Mouse (Mus musculus) bone marrow, adult 2 months (tissue): Measurements from ENCODE around the gene Cops9. TPM values are rescaled to one million over a fixed set of nuclear protein-coding genes. Genes with fewer than 3 reads are reported as not detected.

ENCODE experiments used
- H3K27ac ChIP-seq: fragments of 200-500 bp; 2 replicates; pipeline ENCODE4 v1.5.1; 2012; ENCODE audit warnings: low read depth, mild to moderate bottlenecking, control low read depth, inconsistent platforms, low read length; ENCODE audit not compliant: control insufficient read depth, poor library complexity, insufficient read depth
- H3K4me1 ChIP-seq: fragments of 200-500 bp; 2 replicates; pipeline ENCODE4 v1.6.1; 2011; ENCODE audit warnings: low read length; ENCODE audit not compliant: control insufficient read depth, insufficient read depth
- H3K4me3 ChIP-seq: fragments of 200-500 bp; replicated peaks from 2 replicates; pipeline ENCODE3; 2011; ENCODE audit warnings: mild to moderate bottlenecking, low read depth, low read length, control low read depth; ENCODE audit not compliant: control insufficient read depth
- CTCF ChIP-seq: fragments of 200-500 bp; IDR thresholded peaks from 2 replicates; pipeline ENCODE4 v1.5.1; 2011; ENCODE audit warnings: low read length, control low read depth; ENCODE audit not compliant: control insufficient read depth, insufficient read depth
- POLR2A ChIP-seq: fragments of 200-500 bp; IDR thresholded peaks from 2 replicates; pipeline ENCODE4 v1.6.1; 2011; ENCODE audit warnings: low read depth, mild to moderate bottlenecking, control low read depth, low read length, borderline replicate concordance; ENCODE audit not compliant: control insufficient read depth
- WGBS: fragments of 180-500 bp; shearing (Covaris S2); methylation state at CpG from one replicate; pipeline ENCODE4 v1.1.7; 2018; 5-methylcytosine and 5-hydroxymethylcytosine counted together
- polyA plus RNA-seq: library from polyadenylated mRNA; stranded (reverse); fragments of >200 nt; gene quantifications from 2 replicates; pipeline ENCODE4 v1.2.4, GENCODE M21; 2011; ENCODE audit warnings: low replicate concordance; ENCODE audit not compliant: missing spikeins, insufficient read depth, insufficient read length

Cops9 gene
- polyA plus RNA-seq, 1 experiment, result 176 TPM

- no peaks in the 10 kb centered on the region for H3K4me1 ChIP-seq
- no peak overlapping the region for H3K27ac ChIP-seq
- 78% methylated on average over 3 of the region's 3 CpGs for WGBS
- TF ChIP-seq CTCF (no peak), POLR2A (no peak)
- H3K4me3 ChIP-seq, result no peak overlapping the region
Observed at GRCm38 (mm10) chr1:92596019-92596418, 45.8 kb downstream of the Cops9 start.

- Histone ChIP-seq H3K4me3 (no peak within 1 kb of the TSS), H3K4me1 (no peaks in the 10 kb centered on the region), H3K27ac (no peak within 1 kb of the TSS)
- TF ChIP-seq CTCF, result no peak
Observed at GRCm38 (mm10) chr1:92594111-92594510, 47.7 kb downstream of the Cops9 start, which contains the start of gene Olfr1411. Olfr1411 (plus strand) TSS chr1:92594411.

Other genes with a start within 250 kb of the Cops9 start
- gene Ndufa10, start 168.1 kb downstream of the Cops9 start, polyA plus RNA-seq, result 45.5 and 48.4 TPM in 2 replicates
- not detected in 2 replicates for gene Olfr1416, start 156.9 kb downstream of the Cops9 start, polyA plus RNA-seq
- not detected in 2 replicates for gene Olfr1415, start 145.9 kb downstream of the Cops9 start, polyA plus RNA-seq
- gene Olfr1414, start 123.3 kb downstream of the Cops9 start, polyA plus RNA-seq, result not detected in 2 replicates
- gene Olfr1413, start 70.7 kb downstream of the Cops9 start, polyA plus RNA-seq, result not detected in 2 replicates
- gene Olfr1412, start 56.2 kb downstream of the Cops9 start, polyA plus RNA-seq, result not detected in 2 replicates
- gene Olfr1411, start 47.6 kb downstream of the Cops9 start, polyA plus RNA-seq, result not detected in 2 replicates
- not detected in 2 replicates for gene Olfr1410, start 36.2 kb downstream of the Cops9 start, polyA plus RNA-seq
- gene Olfr12, start 24.2 kb downstream of the Cops9 start, polyA plus RNA-seq, result not detected in 2 replicates
- gene Otos, start 6.9 kb upstream of the Cops9 start, polyA plus RNA-seq, result 0.32 TPM in 1 of 2 replicates, not detected in the other
- 9.3 and 21.8 TPM in 2 replicates for gene Gpc1, start 189.7 kb upstream of the Cops9 start, polyA plus RNA-seq